Mouse (Mus musculus): ENCODE data around the gene Cyyr1.

- TF ChIP-seq CTCF (IDR thresholded peaks at IDR 0.05; ENCODE audit: borderline replicate concordance, insufficient read depth, low read length) (no peak), POLR2A (IDR thresholded peaks at IDR 0.05; ENCODE audit: low read depth, low read length) (no peak)
Measured at GRCm38 (mm10) chr16:85553838-85554237, 641 bp upstream of the Cyyr1 start.

Measured in embryonic fibroblast, embryonic 13.5 days (primary cell).